Mouse (Mus musculus): Measurements from ENCODE around the gene Nxn. TPM values are rescaled to one million over a fixed set of nuclear protein-coding genes. Genes with fewer than 3 reads are reported as not detected.

The Nxn gene
- total RNA-seq, 2 experiments from 2014 or later = 17.2 to 20.5 TPM

DNA sequence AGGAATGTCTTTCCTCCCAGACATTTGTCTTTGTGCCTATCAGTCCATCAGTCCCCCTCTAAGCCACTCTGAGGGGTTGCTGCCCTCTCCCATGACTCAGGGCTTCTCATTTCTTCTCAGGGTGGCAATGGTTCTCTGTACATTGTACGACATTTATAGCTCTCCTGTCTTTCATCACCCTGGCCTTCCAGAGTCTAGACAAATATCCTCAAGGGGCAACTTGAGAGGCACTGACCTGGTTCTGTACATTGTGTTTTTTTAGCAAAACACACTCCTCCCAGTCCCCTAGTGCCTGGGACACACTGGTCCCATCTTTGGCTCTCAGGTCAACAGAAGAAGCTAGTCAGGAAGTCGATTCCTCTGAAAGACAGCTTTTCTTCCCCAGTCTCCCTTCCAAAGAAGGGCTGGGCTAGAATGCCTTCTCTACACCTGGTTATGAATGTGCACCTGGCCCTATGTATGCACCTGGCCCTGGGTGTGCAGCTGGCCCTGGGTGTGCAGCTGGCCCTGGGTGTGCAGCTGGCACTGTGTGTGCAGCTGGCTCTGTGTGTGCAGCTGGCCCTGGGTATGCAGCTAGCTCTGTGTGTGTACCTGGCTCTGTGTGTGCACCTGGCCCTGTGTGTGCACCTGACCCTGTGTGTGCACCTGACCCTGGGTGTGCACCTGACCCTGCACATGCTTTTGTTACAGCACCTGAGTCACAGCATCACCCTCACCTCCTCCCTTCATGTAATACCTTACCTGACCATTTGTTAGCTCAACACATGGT is 70.2 kb downstream of the Nxn start:
- DNase-seq = no peak

DNA sequence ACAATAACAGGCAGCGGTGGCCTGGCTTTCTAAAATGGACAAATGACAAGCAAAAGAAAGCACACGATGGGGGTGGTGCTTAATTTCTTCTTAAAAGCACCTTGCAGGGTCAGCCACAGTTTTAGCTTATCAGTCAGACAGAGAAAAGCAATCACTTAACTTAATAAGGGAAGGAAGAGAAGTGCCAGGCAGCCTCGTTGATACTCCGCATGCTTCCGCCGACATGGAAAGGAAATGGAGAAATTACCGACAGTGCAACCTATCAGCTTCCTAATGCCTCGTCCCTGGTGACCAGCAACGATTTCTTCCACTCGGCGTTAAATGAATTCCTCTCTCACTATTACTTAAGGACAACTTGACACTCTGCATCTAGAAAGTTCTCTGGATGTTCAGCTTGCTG is 70.9 kb downstream of the Nxn start:
- DNase-seq = no peak

DNA sequence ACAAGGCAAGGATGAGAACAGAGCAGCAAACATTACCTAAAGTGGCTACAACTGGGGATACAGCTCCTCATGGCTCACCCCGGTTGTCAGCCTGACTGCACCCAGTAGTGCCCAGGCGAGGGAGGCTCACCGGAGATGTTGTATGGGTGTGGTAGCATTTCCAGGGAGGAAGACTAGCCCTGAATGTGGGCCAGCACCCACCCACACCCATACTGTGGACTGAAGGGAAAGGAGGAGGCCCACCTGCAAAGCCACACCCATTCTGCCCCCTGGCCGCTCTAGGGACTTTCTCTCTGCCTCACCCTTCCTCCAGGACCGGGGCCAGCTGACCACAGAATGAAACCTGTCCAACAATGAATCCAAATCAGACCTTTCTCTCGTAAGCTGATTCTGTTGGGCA is 72.3 kb downstream of the Nxn start:
- DNase-seq = no peak

DNA sequence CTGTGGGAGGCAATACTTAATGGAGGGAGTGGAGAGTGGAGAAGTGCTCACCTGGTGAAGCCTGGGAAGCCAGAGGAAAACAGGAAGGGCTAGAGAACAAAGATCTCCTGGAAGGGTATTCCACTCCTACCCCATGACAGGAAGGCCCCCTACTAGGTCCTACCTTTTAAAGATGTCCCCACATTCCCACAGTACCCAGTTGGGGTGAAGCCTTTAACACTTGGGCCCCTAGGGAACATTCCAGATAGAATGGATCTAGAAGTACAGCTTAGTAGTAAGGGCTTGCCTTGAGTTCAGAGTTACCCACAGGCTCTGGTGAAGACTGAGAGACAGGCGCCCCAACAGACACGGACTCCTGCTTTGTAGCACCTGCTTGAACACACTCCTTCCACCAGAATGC is 72.9 kb downstream of the Nxn start:
- DNase-seq = no peak

DNA sequence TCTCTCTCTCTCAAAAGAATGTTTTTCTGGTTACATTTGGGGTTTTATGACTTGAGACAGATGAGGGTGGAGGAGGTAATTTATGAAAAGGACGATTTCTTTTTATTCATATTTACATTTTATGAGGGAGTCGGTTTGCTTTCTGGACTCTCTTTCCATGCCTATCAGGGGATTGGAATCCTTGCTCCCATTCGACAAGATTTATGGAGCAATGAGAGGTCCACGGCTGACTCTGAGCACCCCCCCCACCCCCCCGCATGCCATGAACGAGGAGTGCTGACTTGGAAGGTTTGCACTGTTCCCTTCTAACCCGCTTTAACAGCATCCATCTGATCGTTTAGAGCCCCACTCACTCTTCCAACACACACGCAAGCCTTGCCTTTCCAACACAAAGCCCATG is 74.1 kb downstream of the Nxn start:
- DNase-seq = no peak

DNA sequence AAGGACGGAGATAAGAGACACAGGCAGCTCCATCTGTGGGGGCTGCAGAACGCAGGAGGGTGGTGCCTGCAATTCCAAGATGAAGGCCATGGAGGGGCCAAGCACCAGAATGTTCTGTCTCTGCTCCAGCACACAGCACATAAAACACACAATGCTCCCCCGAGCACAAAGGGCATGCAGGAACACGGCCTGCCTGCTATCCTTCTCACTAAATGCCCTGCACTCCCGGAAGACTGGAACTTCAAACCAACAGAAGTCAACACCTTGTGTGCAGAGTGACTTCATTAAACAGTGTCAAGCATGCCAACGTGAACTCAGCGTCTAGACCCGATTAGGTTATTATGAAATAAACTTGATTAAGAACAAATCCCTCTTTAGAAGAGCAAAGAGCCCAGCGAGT is 74.7 kb downstream of the Nxn start:
- no peak for DNase-seq

DNA sequence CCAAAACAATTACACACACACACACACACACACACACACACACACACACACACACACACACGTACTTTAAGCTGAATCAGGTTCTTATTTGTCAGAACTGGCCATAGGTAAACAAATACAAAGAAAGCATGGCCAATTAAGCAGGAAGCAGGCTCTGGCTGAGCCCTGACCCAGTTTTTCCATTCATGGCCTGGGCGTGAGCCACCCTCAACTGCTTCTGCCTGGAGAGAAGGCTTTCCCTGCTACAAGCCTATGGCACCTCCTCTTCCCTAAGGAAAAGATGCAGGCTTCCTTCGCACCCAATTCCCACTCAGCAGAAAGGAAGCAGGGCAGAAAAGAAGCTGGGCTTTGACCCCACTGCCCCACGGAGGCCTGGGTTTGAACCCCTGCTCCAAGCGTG is 76.0 kb downstream of the Nxn start:
- DNase-seq = no peak

DNA sequence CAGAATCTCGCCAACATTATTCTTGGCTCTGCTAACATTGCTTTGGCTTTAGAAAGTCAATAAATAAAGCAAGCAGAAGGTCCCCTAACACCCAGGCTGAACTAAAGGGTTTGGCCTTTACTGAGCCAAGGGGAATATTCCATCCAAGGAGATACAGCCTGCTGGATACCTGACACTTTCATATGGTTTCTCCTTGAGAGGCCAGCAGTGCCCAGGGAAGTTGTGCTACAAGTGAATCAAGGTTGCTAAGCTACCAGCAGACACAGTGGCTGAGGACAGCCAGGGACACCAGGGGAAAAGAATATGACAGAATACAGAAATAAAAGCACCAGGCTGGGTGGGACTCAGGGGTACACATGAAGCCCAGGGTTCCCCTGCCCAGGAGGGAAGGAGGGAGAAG is 76.9 kb downstream of the Nxn start:
- DNase-seq = no peak

DNA sequence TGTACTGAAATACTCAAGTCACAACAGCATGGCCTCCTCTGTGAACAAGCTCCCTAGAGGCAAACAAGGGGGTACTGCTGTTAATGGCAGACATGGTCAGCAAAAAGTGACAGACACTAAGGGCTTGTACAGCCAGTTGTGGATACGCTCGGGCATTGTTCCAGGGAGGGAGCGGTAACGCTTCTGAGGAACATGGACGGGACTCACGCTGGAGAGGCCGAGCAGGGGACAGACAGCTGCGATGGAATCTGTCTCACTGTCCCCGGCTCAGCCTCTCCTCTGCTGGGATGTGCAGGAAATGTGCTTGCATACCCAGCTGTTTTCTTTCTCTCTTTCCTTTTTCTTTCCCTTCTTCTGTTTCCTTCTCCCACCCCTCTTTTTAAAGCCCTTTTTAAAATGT is 78.5 kb downstream of the Nxn start:
- no peak for DNase-seq

DNA sequence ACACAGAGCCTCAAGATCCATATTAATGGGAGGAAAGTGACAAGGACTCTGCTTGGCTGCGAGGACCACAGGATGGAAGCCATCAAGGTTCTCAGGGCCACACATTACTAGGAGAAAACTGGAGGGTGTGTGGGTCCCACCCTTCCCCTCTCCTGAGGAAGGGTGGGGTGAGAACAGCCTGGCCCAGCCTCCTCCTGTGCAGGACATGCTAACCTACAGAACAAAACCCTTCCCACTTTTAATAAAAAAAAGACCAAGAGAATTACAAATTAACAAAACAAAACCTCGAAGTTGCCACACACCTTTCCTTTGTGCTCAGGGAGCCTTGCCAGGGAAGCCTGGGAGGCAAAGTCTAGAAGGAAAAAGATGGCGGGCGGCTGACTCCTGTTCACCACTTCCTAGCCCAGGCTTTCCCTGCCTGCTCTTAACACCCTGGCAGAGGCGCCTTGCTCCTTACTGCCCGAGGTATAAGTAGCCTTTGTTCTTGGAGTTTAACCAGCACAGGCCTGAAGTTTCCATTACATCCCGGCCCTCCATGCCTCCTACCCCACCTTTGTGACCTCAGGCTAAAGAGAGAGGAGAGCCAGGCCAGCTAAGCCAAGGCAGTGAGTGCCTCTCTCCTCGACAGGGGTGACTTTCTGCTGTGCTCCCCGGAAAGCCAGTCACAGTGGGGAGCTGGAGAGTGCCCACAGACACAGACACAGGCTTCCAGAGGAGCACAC is 79.1 kb downstream of the Nxn start:
- no peak for DNase-seq

DNA sequence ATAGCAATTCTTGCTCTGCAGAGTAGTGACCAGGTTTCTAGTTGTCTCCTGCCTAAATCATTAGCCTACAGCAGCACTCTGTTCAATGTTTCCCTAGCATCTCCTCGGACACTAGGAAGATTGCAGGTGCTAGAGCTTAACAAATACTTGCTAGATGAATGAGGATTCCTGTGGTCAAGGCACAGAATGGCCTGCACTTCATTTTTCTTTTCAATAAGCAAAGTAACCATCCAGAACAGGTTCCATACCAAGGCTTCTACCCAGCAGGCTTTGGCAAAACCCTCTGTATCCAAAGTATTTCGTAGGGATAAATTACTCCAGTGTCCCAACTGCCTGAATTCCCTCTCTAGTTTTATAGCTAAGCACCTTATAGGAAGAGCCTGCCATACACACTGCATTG is 81.0 kb downstream of the Nxn start:
- DNase-seq = no peak

DNA sequence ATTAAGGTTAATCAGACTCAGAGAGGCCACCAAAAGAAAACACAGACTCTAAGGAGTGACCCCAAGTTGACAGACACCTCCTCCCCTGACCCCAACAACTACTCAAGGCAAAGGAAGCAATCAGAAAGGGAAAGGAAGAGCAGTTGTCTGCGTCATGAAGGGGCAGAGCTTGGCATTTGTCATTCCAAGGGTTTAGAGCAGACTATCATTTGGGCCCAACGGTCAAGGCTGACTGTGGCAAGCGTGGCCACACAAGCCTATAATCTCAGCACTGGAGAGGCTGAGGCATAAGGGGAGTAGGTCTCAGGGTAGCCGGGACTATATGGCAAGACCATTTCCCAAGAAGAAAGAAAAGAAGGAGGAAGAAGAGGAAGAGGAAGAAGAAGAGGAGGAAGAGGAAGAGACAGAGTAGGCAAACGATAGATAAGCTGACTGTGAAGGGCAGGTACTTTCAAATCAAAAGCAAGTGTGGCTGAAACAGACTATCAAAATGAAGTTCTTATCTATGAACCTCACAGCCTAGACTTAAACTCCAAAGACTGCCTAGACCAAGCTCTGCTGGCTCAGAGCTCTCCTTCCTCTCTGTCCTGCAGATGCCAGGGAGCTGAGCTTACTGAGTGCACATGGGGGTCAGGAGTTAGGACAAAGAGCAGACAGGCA is 83.0 kb downstream of the Nxn start:
- no peak for DNase-seq

DNA sequence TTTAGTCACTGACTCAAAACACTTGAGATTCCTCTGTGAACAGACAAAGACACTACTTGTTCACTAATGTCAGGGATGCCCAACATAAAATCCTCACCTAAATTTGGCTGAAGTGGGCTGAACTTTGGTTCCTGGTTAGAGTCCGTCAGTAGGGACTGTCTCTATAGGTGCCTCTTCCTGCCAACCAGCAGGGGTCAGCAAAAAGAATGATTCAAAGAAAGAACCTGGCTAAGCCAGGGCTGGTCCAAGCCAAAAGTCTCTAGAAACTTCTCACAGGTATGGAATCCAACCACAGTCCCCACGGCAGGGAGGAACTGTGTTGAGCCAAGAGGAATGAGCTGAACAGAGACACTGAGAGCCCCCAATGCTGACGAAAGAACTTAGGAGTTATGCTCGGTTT is 84.2 kb downstream of the Nxn start:
- DNase-seq = no peak

DNA sequence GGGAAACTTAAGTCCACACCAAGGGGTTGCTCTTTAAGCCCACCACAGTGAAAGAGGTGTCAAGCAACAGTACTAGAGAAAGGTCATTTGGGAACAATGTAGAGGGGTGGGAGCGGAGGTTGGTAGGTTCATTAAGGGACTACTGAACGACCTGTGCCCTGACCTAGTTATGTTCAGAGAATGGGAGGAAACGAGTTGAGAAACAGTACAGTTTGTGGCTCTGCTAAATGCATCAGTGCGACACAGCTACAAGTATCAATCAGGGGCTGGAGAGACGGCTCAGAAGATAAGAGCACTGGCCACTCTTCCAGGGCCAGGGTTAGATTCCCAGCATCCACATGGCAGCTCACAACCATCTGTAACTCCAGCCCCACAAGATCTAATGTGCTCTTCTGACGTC is 84.8 kb downstream of the Nxn start:
- DNase-seq = no peak

DNA sequence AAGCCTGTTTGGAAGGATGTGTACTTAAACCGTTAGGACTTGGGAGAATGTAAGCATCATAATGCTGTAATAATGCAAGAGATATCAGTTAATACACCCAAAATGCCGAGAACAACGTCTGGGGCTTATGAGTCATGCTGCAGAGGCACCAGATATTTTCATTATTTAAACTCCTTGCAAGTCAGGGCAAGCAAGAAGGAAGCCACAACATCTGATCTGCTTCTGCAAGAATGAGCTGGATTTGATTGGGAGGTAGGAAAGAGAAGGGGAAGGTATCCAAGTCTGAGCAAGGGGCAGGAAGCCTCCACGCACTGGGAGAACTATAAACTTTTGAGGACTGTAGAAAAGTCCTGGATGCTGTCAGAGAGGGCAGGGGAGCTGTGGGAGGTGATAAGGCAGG is 86.1 kb downstream of the Nxn start:
- DNase-seq = no peak

DNA sequence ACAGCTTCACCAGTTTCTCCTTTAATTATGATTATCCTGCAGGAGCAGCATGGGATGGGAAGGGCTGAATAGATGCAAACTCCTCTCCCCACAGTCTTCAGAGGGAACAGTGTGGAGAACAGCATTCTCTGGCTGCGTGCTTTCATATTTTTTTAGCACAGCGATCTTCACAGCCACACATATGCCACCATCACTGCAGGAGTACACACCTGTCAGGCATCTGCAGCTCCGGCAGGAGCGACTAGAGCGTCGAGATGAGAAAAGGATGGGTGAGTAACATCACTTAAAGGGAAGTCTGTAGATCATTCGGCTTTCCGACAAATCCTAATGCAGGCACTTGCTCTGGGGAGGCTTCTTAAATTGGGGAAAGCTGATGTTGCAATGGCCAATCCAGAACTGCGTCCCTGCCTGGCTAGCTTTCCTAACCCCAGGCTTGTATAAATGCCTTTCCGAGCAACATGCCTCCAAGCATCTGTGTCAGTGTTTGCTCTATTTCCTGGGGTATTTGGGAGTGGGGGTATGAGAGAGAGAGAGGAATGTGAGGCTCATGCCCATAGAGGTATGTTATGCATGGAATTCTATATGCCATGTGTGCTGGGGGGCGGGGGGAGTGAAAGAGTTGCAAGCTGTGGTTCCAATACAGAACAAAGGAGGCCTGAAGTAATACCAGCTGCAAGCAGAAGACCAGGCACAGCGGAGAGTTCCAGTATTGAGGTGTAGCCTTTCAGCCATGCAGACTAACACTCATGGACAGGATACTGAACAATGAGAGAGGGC is 87.5 kb downstream of the Nxn start:
- no peak for DNase-seq

DNA sequence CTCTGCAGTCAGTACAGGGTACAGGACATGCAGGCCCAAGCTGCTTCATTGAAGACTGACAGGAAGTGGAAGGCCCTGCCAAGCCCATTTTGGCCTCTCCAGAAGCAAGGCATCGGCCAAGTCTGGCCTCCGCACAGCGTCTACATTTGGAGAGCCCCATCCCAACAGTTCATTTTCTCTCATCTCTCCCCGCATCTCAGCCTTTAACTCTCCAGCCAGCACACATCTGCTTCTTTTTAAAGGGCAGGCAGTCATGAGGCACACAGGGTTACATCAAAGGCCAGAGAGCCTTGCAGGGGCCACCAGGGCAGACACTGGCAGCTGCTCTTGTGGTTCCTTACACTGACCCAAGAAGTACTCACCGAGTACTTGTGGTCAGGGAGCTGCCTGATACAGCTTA is 89.1 kb downstream of the Nxn start:
- DNase-seq = no peak

DNA sequence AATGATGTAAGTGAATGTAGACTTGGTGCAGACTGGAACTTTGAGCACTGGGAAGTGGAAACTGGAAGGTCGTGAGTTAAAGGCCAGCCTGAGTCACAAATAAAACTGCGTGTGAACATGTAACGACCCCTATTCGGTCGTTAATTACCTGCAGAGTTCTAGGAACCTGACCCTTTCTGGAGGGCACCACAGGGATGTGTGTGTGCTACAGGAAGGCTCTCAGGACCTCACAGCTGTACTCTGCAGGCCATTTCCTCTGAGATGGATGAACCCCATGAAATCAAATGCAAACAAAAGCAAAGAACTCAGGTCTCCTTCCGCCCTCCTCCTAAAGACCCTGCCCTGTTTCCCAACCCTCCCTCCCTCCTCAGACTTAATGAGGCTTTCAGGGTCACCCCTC is 89.9 kb downstream of the Nxn start:
- DNase-seq = no peak

DNA sequence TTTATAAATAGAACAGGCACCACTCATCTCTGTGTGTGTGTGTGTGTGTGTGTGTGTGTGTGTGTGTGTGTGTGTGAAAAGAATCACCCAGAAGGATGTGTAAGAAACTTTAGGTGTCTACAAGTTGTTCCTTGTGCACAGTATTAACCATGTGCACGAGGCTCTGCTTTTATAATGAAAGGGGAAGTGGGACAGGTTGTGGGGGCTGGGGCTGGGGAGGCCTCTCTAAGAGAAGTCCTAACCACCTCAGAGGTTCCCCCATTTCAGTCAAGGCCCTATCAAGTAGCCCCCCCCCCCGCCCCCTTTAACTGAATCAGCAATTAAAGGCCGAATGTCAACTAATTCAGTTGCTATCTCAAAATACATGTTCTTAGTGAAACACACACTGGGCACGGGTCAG is 92.2 kb downstream of the Nxn start:
- DNase-seq = no peak

DNA sequence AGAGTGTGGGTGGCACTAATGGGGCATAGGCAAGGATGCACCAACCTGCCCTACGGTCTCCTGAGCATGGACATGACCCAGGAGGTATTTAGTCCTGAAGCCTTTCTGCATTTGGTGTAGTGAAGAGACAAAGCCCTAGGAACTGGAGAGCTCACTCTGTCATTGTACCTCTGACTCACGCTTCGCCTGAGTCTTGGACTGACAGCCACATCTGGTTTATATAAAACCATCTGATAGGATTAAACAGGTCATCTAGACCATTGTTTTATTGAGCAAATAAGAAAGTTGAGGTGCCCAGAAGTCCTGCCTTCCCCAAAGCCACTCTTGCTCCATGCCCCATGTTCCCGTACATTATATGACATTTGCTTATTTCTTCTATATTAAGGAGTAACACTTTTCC is 93.4 kb downstream of the Nxn start:
- DNase-seq = no peak

DNA sequence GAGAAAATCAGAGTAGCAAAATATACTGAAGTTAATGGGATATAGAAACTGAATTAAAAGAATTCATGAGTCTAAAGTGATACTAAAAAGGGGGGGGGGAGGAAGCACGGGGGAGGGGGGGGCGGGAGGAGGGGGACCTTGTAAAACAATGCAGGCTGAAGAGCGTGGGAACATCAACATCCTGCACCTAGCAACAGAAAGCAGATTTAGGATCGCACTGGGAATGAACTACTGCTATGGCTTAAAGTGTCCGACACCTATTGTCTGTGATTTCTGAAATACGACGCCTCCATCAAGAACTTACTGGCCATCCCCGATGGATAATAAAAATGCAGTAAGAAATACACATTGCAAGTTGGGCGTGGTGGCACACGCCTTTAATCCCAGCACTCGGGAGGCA is 95.6 kb downstream of the Nxn start:
- DNase-seq = no peak

DNA sequence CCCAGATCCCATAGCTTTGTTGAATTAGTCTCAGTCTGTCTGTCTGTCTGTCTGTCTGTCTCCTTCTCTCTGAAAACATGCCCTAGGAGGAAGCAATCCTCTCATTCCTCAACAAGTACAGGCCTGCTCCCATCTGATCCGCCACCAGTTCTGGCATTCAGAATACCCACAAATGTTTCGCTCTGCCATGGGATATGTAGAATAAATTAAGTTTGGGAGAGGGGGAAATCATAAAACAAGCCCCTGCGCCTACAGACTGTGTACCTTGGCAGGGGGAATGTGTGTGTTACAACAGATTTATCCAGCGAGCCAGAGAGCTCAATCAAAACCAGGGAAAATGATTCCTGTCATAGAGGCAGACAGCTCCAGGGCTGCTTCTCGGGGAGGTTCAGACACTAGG is 98.1 kb downstream of the Nxn start:
- no peak for DNase-seq

DNA sequence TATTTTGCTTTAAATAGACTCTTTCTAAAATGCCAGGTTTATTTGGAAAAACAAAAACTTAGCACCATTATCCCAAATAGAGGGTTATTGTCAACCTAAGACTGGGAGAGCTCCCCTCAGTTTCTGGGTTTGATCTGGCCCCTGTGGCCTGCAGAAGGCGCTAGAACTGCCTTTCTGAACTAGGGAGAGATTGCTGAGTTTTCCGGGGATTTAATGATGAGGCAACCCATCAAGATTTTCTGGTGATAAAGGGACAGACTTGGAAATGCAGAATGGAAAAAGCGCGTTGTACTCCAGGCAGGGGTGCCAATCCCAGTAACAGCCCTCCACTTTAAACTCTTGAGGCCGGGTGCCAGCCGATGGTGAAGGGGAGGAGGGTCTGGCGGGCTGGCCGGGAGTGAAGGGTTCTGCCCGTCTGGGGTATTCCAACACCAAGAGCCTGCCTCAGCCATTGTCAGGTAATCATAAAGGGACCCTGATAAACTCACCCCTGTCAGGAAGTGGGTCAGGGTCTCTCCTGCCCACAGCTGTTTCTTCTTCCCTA is 100.4 kb downstream of the Nxn start:
- no peak for DNase-seq
